Mouse (Mus musculus) kidney, adult 2 months (tissue): ENCODE data around the gene Dnaic1.

Experiments used
- CTCF ChIP-seq: fragments of 200-500 bp; conservative IDR thresholded peaks from 2 replicates; pipeline ENCODE4 v1.5.1; 2011; ENCODE audit warnings: low read depth, mild to moderate bottlenecking, control low read depth, low read length, moderate library complexity, mixed read lengths; ENCODE audit not compliant: insufficient read depth, insufficient read length
- POLR2A ChIP-seq: fragments of 200-500 bp; IDR thresholded peaks from one replicate; pipeline ENCODE4 v1.6.1; 2011; ENCODE audit warnings: low read depth, low read length, control low read depth

- TF ChIP-seq POLR2A (no peak), CTCF (no peak)
These were observed 101.9 kb downstream of the Dnaic1 start for GRCm38 (mm10) chr4:41671500-41671899.
